Mouse (Mus musculus) small intestine, adult 2 months (tissue): ENCODE data around the gene Aph1a. TPM values are rescaled to one million over a fixed set of nuclear protein-coding genes. Genes with fewer than 3 reads are reported as not detected.

Source experiments
- H3K27ac ChIP-seq: fragments of 200-500 bp; 2 replicates; pipeline ENCODE4 v1.5.1; 2012; ENCODE audit warnings: low read depth, low read length, control low read depth, inconsistent platforms; ENCODE audit not compliant: insufficient read depth
- H3K27me3 ChIP-seq: fragments of 200-500 bp; 2 replicates; pipeline ENCODE4 v1.6.1; 2012; ENCODE audit warnings: mild to moderate bottlenecking, moderate library complexity, low read length, inconsistent platforms; ENCODE audit not compliant: control insufficient read depth, insufficient read depth
- H3K36me3 ChIP-seq: fragments of 200-500 bp; 2 replicates; pipeline ENCODE4 v1.6.1; 2012; ENCODE audit warnings: mild to moderate bottlenecking, low read length, control low read depth, inconsistent platforms; ENCODE audit not compliant: control insufficient read depth, insufficient read depth
- H3K4me1 ChIP-seq: fragments of 200-500 bp; 2 replicates; pipeline ENCODE4 v1.6.1; 2012; ENCODE audit warnings: low read length, inconsistent platforms, mixed read lengths; ENCODE audit not compliant: control insufficient read depth, insufficient read depth, insufficient read length
- H3K4me3 ChIP-seq: fragments of 200-500 bp; 2 replicates; pipeline ENCODE4 v1.5.1; 2012; ENCODE audit warnings: low read depth, mild to moderate bottlenecking, control low read depth, inconsistent platforms, low read length, moderate library complexity
- CTCF ChIP-seq: fragments of 200-500 bp; IDR thresholded peaks from 2 replicates; pipeline ENCODE4 v1.5.1; 2012; ENCODE audit warnings: low read depth, mild to moderate bottlenecking, control low read depth, inconsistent platforms, low read length, moderate library complexity, mixed read lengths; ENCODE audit not compliant: insufficient replicate concordance, insufficient read length; ENCODE audit errors: extremely low read depth
- POLR2A ChIP-seq: fragments of 200-500 bp; IDR thresholded peaks from 2 replicates; pipeline ENCODE4 v1.6.1; 2012; ENCODE audit warnings: low read depth, mild to moderate bottlenecking, control low read depth, inconsistent platforms, low read length, moderate library complexity
- WGBS: fragments of 180-500 bp; shearing (Covaris S2); methylation state at CpG from one replicate; pipeline ENCODE4 v1.1.7; 2018; 5-methylcytosine and 5-hydroxymethylcytosine counted together
- polyA plus RNA-seq: library from polyadenylated mRNA; depleted of rRNA; stranded (reverse); fragments of >200 nt; gene quantifications from 2 replicates; pipeline ENCODE4 v1.2.3, GENCODE M21; 2012

Aph1a gene
- polyA plus RNA-seq, 1 experiment: 211 TPM

DNA sequence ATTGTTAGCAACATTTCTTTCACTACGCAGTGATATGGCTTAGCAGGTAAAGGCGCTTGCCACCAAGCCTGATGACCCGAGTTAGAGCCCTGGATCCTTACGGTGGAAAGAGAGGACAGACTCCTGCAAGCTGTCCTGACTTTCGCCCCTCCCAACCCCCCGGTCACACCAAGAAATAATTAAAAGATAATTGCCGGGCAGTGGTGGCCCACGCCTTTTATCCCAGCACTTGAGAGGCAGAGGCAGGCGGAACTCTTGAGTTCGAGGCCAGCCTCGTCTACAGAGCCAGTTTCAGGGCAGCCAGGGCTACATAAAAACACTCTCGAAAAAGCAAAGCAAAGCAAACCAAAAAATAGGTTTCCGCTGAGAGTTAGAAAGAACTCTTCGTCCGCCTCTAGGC, 22.8 kb upstream of the Aph1a start:
- no peaks in the 10 kb centered on the region; the same call in 1 of the 2 replicates for H3K4me1 ChIP-seq
- peaks cover 10% of the 10 kb centered on the region for H3K36me3 ChIP-seq
- H3K27me3 ChIP-seq: no peaks in the 10 kb centered on the region
- peak overlapping the region; percentile 84 for H3K4me3 ChIP-seq
- 3% methylated on average over 15 of the region's 15 CpGs for WGBS
- TF ChIP-seq POLR2A: no peak
- H3K27ac ChIP-seq: peak overlapping the region; percentile 79

DNA sequence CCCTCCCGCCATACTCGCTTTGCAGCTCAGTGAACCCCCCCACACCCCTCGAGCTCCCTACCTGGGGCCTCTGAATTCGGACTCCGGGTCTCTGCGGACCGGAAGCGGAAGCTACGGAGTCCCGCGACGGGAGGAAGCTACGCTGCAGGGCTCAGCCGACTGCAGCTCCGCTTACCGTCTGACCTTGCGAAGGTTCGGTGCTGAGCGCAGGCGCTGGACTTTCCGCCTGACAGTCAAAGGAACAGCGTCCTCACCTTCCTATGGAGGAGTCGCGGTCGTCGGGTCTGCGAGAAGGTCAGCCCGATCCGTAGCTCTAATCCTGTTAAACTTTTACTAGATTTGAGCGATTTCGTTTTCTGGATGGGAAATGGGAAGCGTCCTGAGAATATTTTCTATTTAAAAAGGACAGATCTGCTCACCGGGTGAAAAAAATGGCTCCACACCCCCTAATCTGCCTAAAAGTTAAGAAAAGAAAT, 22.3 kb upstream of the Aph1a start, which contains the start of gene Mrps21:
Gene Mrps21 (minus strand): TSS at position 128 of the 476 bp plus-strand sequence.
- H3K4me1 ChIP-seq: no peaks in the 10 kb centered on the region; the same call in 1 of the 2 replicates
- H3K36me3 ChIP-seq: peaks cover 11% of the 10 kb centered on the region
- TF ChIP-seq POLR2A (peak; percentile 96), CTCF (no peak)
- under 1% methylated on average over 33 of the region's 33 CpGs for WGBS
- H3K4me3 ChIP-seq: peak within 1 kb of the TSS; percentile 84
- peak within 1 kb of the TSS; percentile 79 for H3K27ac ChIP-seq
- H3K27me3 ChIP-seq: no peaks in the 10 kb centered on the region

DNA sequence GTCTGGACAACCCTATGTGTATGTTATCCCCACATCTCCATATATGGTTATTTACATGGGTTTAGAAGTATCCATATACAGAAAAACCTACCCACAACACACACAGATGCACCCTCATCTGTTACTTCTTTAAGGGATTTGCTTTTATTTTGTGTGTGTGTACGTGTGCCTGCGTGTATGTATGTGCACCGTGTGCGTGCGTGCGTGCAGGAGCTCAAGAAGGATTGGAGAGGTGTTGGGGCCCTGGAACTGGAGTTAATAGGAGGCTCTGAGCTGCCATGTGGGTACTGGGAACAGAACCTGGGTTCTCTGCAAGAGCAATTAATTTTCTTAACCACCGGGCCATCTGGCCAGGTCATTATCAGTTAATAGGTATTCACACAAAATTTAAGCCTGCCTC, 21.7 kb upstream of the Aph1a start:
- no peaks in the 10 kb centered on the region; the same call in 1 of the 2 replicates for H3K4me1 ChIP-seq
- H3K27ac ChIP-seq: no peak overlapping the region
- 18% methylated on average over 7 of the region's 7 CpGs for WGBS
- peaks cover 9% of the 10 kb centered on the region for H3K36me3 ChIP-seq
- no peaks in the 10 kb centered on the region for H3K27me3 ChIP-seq
- no peak for TF ChIP-seq CTCF
- no peak for TF ChIP-seq POLR2A
- H3K4me3 ChIP-seq: peak overlapping the region; percentile 45

DNA sequence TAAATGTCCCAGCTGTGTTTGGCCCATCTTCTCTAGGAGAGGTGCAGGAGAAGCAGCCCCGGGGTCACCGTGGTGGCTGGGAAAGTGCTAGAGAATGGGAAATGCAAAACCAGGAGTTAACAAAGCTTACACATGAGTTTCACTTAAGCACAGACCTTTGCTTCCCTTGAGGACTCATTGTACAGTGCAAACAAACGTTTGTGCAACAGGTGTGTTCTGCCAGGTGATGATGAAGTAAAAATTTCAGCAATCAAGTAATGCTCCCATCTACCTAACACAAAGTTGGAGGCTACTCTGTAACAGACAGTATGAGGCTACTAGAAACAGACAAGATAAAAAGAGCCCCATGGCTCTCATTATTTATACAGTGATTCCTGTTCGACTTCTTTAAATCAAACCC, 14.7 kb upstream of the Aph1a start:
- Histone ChIP-seq H3K27ac (no peak overlapping the region), H3K27me3 (no peaks in the 10 kb centered on the region), H3K4me1 (peaks cover 6% of the 10 kb centered on the region; the same call in 1 of the 2 replicates), H3K36me3 (peaks cover 1% of the 10 kb centered on the region; the same call in 1 of the 2 replicates), H3K4me3 (no peak overlapping the region)
- 69% methylated on average over 4 of the region's 4 CpGs for WGBS
- TF ChIP-seq POLR2A (no peak), CTCF (no peak)

DNA sequence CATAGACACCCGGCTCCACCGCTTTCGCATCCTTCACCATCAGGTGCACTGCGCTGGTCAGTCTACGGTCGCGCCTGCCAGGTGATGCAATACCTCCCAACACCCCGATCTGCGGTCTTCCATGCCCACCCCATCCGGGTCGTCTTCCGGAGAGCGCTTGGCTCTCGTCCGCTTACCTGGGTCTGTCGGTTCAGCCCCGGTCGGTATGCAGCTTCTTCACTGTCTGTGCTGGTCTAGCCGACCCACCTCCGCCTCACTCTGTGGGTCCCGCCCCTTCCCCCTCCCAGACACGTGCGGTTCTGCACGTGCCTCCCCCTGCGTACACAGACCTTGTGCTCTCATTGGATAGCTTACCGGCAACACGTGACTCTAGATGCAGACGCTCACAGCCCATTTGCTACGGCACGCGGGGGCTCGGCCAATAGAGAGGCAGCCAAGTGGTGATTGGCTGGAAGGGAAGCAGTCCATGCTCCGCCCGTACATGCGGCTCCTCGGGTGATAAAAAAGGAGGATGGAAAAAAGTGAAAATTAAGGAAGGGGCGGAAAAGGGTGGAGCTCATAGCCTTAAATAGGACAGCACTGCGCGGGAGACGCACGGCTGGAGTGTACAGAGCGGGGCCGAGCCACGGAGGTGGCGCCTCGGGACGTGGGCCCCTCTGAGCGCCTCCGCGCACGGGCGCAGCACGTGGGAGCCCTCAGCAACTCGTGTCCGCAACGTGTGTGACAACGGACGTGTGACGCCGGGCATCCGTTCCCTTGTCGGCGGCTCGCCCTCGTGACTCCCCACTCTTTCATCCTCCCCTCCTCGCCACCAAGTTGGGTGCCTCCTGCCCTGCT, 11.6 kb upstream of the Aph1a start, which contains the start of gene Ciart:
Gene Ciart (minus strand): TSS at position 273 of the 837 bp plus-strand sequence.
- H3K27me3 ChIP-seq: no peaks in the 10 kb centered on the region
- H3K36me3 ChIP-seq: no peaks in the 10 kb centered on the region
- peaks cover 17% of the 10 kb centered on the region; the same call in 1 of the 2 replicates for H3K4me1 ChIP-seq
- H3K27ac ChIP-seq: peak within 1 kb of the TSS; percentile 84
- TF ChIP-seq CTCF (no peak), POLR2A (peak; percentile 41; the same call in 1 of the 2 replicates)
- H3K4me3 ChIP-seq: peak within 1 kb of the TSS; percentile 75
- under 1% methylated on average over 66 of the region's 66 CpGs for WGBS

DNA sequence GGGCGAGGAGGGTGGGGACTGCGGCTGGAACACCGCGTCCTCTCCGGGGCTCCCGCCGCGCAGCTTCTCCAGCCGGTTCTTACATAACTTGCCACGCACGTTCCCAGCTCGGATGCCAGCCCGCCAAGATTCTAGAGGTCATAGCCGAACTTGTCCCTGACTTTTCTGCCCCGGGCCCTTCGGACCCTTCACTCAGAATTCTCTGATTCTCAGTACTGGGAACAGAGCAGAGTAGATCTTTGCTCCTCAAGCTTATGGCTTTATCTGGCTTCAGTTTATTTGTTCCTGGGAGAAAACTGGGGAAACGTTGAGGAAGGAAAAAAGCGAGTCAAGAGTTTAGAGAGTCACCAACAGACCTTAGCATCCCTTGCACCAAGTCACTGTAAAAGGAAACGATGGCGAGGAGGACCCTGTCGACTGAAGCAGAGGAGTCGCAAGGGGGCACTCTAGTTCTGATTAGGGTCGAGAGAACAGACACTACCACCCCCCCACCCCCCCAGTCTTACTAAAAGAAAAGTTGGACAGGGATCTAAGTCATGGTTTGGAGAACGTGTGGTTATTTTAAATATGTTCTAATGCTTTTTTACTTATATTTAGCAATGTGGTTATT, 10.8 kb upstream of the Aph1a start:
- 2% methylated on average over 24 of the region's 24 CpGs for WGBS

DNA sequence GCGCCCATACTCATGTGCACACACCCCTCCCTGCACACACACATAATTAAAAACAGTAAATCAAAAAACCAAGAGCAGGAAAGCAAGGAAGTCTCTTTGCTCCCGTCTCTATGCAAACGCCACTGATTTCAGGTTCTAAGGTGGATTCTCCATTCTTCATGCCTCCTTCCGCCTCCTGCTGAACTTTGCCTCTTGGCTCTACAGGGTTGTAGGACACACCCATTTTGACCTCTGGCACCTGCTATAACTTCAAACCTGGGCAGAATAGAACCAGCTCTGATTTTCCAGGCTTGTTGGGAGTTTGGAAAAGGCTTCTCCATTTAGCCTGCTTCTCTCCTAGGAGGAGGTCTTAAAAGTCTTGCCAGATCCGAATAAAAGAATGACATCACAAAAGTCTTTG, 9.4 kb upstream of the Aph1a start:
- Histone ChIP-seq H3K4me1 (peaks cover 24% of the 10 kb centered on the region; the same call in 1 of the 2 replicates), H3K4me3 (no peak overlapping the region), H3K36me3 (no peaks in the 10 kb centered on the region), H3K27me3 (no peaks in the 10 kb centered on the region), H3K27ac (peak overlapping the region; percentile 92)
- peak; percentile 26; the same call in 1 of the 2 replicates for TF ChIP-seq POLR2A
- no peak for TF ChIP-seq CTCF
- 38% methylated on average over 5 of the region's 5 CpGs for WGBS

More for the DNA sequence above, 10.8 kb upstream of the Aph1a start:
- H3K4me1 ChIP-seq: peaks cover 23% of the 10 kb centered on the region; the same call in 1 of the 2 replicates
- peak overlapping the region; percentile 75 for H3K4me3 ChIP-seq
- H3K27ac ChIP-seq: peak overlapping the region; percentile 84
- no peaks in the 10 kb centered on the region for H3K36me3 ChIP-seq
- H3K27me3 ChIP-seq: no peaks in the 10 kb centered on the region
- TF ChIP-seq POLR2A (no peak), CTCF (peak; percentile 73; the same call in 1 of the 2 replicates)
